Mouse (Mus musculus): Measurements from ENCODE around the gene Ctcfl.

GRCm38 (mm10) chr2:173119023-173119944 is at the start of gene Ctcfl:
- TF ChIP-seq CTCF (conservative IDR thresholded peaks at IDR 0.05; ENCODE audit: insufficient read depth, insufficient read length, low read depth, low read length) (0 out of 2 replicates have a peak, but pooled peaks have one; percentile 10), POLR2A (IDR thresholded peaks at IDR 0.05; ENCODE audit: low read depth, low read length) (no peak)

All from kidney, adult 2 months (tissue).